Mouse (Mus musculus) ovary, adult 18-20 months (tissue): ENCODE data around the gene Akap13.

Experiments used
- DNase-seq: peaks from one replicate; pipeline ENCODE4 v3.0.0; 2022; ENCODE audit warnings: low spot score, mixed read lengths

Akap13 gene

GRCm38 (mm10) chr7:75633807-75634526 is 178.6 kb downstream of the Akap13 start:
- DNase-seq, result no peak

GRCm38 (mm10) chr7:75638769-75639168 is 183.4 kb downstream of the Akap13 start:
- DNase-seq, result no peak

GRCm38 (mm10) chr7:75639541-75639940 is 184.2 kb downstream of the Akap13 start:
- peak; percentile 53 for DNase-seq

- DNase-seq, result no peak
Observed at GRCm38 (mm10) chr7:75640074-75640473, 184.7 kb downstream of the Akap13 start.

- no peak for DNase-seq
Observed at GRCm38 (mm10) chr7:75640671-75641070, 185.3 kb downstream of the Akap13 start.

GRCm38 (mm10) chr7:75641415-75642177 is 186.3 kb downstream of the Akap13 start:
- DNase-seq, result no peak

GRCm38 (mm10) chr7:75642178-75642777 is 186.9 kb downstream of the Akap13 start:
- DNase-seq, result peak; percentile 75

GRCm38 (mm10) chr7:75642846-75643563 is 187.7 kb downstream of the Akap13 start:
- no peak for DNase-seq

- no peak for DNase-seq
Observed at GRCm38 (mm10) chr7:75643986-75644385, 188.7 kb downstream of the Akap13 start.

- DNase-seq, result no peak
Observed at GRCm38 (mm10) chr7:75644585-75644984, 189.3 kb downstream of the Akap13 start.

GRCm38 (mm10) chr7:75645156-75645933 is 190.0 kb downstream of the Akap13 start:
- DNase-seq, result no peak

GRCm38 (mm10) chr7:75648051-75648450 is 192.7 kb downstream of the Akap13 start:
- DNase-seq, result no peak

GRCm38 (mm10) chr7:75648961-75649360 is 193.6 kb downstream of the Akap13 start:
- no peak for DNase-seq

- no peak for DNase-seq
Observed at GRCm38 (mm10) chr7:75649966-75650365, 194.6 kb downstream of the Akap13 start.

- DNase-seq, result no peak
Observed at GRCm38 (mm10) chr7:75653684-75654317, 198.5 kb downstream of the Akap13 start.

- no peak for DNase-seq
Observed at GRCm38 (mm10) chr7:75655180-75656074, 200.1 kb downstream of the Akap13 start.

GRCm38 (mm10) chr7:75656297-75656852 is 201.0 kb downstream of the Akap13 start:
- DNase-seq, result no peak

- no peak for DNase-seq
Observed at GRCm38 (mm10) chr7:75656896-75657295, 201.6 kb downstream of the Akap13 start.

- DNase-seq, result no peak
Observed at GRCm38 (mm10) chr7:75664455-75664854, 209.1 kb downstream of the Akap13 start.

GRCm38 (mm10) chr7:75666982-75667381 is 211.6 kb downstream of the Akap13 start:
- no peak for DNase-seq
